Mouse (Mus musculus): Measurements from ENCODE around the gene Twnk. TPM values are rescaled to one million over a fixed set of nuclear protein-coding genes. Genes with fewer than 3 reads are reported as not detected.

The Twnk gene
- total and polyA plus RNA-seq, 3 experiments, result 12.4 to 30.1 (median 18.9) TPM

- TF ChIP-seq MAFK (IDR thresholded peaks at IDR 0.05; ENCODE audit: insufficient replicate concordance, low read length) (no peak), ELF1 (IDR thresholded peaks at IDR 0.05; ENCODE audit: low read depth, low read length) (no peak), RCOR1 (conservative IDR thresholded peaks at IDR 0.05; ENCODE audit: low read depth, low read length) (no peak), KAT2A (IDR thresholded peaks at IDR 0.05; ENCODE audit: insufficient replicate concordance, low read length) (no peak), PAX5 (IDR thresholded peaks at IDR 0.05; ENCODE audit: low read length) (no peak), GABPA (IDR thresholded peaks at IDR 0.05; ENCODE audit: insufficient replicate concordance, low read depth, low read length) (no peak), ZKSCAN1 (IDR thresholded peaks at IDR 0.05; ENCODE audit: borderline replicate concordance, low read depth, low read length) (no peak), E2F4 (IDR thresholded peaks at IDR 0.05; ENCODE audit: insufficient replicate concordance, low read depth, low read length) (no peak), RAD21 (IDR thresholded peaks at IDR 0.05; ENCODE audit: low read depth, low read length) (no peak), NRF1 (IDR thresholded peaks at IDR 0.05; ENCODE audit: low read depth, low read length) (no peak), SMC3 (IDR thresholded peaks at IDR 0.05; ENCODE audit: low read depth, low read length) (no peak), USF2 (conservative IDR thresholded peaks at IDR 0.05; ENCODE audit: low read depth, low read length) (no peak)
- peaks cover 26 to 50% of the 10 kb centered on the region in 2 experiments for H3K4me1 ChIP-seq (ENCODE audit: control insufficient read depth in 1 of 2, insufficient read depth in 2 of 2)
- dilution Hi-C loops (cut with MboI; ENCODE audit: extremely low pct_ligation_motif_present, extremely low pct_unique_long_range_greater_than_20kb, low sequenced_read_pairs), result no loop called here
- H3K79me2 ChIP-seq (replicated peaks; ENCODE audit: control insufficient read depth, extremely low read depth, insufficient read depth, poor library complexity, severe bottlenecking), result peaks cover 19% of the 10 kb centered on the region
- no peaks in the 10 kb centered on the region for H3K27me3 ChIP-seq (replicated peaks)
- DNase-seq (ENCODE audit: extremely low read depth), result no peak
- no peaks in the 10 kb centered on the region for H3K9me3 ChIP-seq (replicated peaks; ENCODE audit: low read length)
- H3K4me3 ChIP-seq (replicated peaks in 1 of 3; ENCODE audit: low read depth in 2 of 3, low read length in 2 of 3, poor library complexity in 1 of 3), result no peak overlapping the region
- H3K27ac ChIP-seq (ENCODE audit: insufficient read depth, low read depth), result no peak overlapping the region
- H3K4me2 ChIP-seq (ENCODE audit: insufficient read depth, low read depth, poor library complexity, severe bottlenecking), result no peak overlapping the region
- H3K9ac ChIP-seq (ENCODE audit: insufficient read depth, low read depth), result no peak overlapping the region
- in situ Hi-C loops (cut with MboI; ENCODE audit: low pct_ligation_motif_present, low pct_unique_long_range_greater_than_20kb, low sequenced_read_pairs), result no loop called here
- peaks cover 28 to 59% of the 10 kb centered on the region in 2 experiments for H3K36me3 ChIP-seq (replicated peaks in 1 of 2; ENCODE audit: control insufficient read depth in 1 of 2, insufficient read depth in 1 of 2, low read length in 1 of 2)
Observed at GRCm38 (mm10) chr19:45010646-45011045, 5.2 kb downstream of the Twnk start.

GRCm38 (mm10) chr19:45012219-45012618 is 6.8 kb downstream of the Twnk start:
- no peak for DNase-seq (ENCODE audit: extremely low read depth)
- Histone ChIP-seq H3K4me3 (replicated peaks in 1 of 3; ENCODE audit: low read depth in 2 of 3, low read length in 2 of 3, poor library complexity in 1 of 3) (no peak overlapping the region), H3K79me2 (replicated peaks; ENCODE audit: control insufficient read depth, extremely low read depth, insufficient read depth, poor library complexity, severe bottlenecking) (peaks cover 12% of the 10 kb centered on the region; the same call in 1 of the 2 replicates), H3K4me2 (ENCODE audit: insufficient read depth, low read depth, poor library complexity, severe bottlenecking) (no peak overlapping the region), H3K9me3 (replicated peaks; ENCODE audit: low read length) (no peaks in the 10 kb centered on the region), H3K36me3 (replicated peaks in 1 of 2; ENCODE audit: control insufficient read depth in 1 of 2, insufficient read depth in 1 of 2, low read length in 1 of 2) (peaks cover 28 to 58% of the 10 kb centered on the region in 2 experiments), H3K27ac (ENCODE audit: insufficient read depth, low read depth) (no peak overlapping the region), H3K4me1 (ENCODE audit: control insufficient read depth in 1 of 2, insufficient read depth in 2 of 2) (peaks cover 25 to 61% of the 10 kb centered on the region in 2 experiments), H3K9ac (ENCODE audit: insufficient read depth, low read depth) (no peak overlapping the region), H3K27me3 (replicated peaks) (peaks cover 5% of the 10 kb centered on the region)
- in situ Hi-C loops (cut with MboI; ENCODE audit: low pct_ligation_motif_present, low pct_unique_long_range_greater_than_20kb, low sequenced_read_pairs) (no loop called here), dilution Hi-C loops (cut with MboI; ENCODE audit: extremely low pct_ligation_motif_present, extremely low pct_unique_long_range_greater_than_20kb, low sequenced_read_pairs) (no loop called here)
- TF ChIP-seq SMC3 (IDR thresholded peaks at IDR 0.05; ENCODE audit: low read depth, low read length) (no peak), ZKSCAN1 (IDR thresholded peaks at IDR 0.05; ENCODE audit: borderline replicate concordance, low read depth, low read length) (no peak), CHD2 (IDR thresholded peaks at IDR 0.05; ENCODE audit: low read length) (no peak), RAD21 (IDR thresholded peaks at IDR 0.05; ENCODE audit: low read depth, low read length) (no peak), E2F4 (IDR thresholded peaks at IDR 0.05; ENCODE audit: insufficient replicate concordance, low read depth, low read length) (no peak), POLR2AphosphoS2 (IDR thresholded peaks at IDR 0.05; ENCODE audit: low read depth, low read length) (no peak), KAT2A (IDR thresholded peaks at IDR 0.05; ENCODE audit: insufficient replicate concordance, low read length) (no peak), TBP (conservative IDR thresholded peaks at IDR 0.05; ENCODE audit: low read depth, low read length) (no peak), NRF1 (IDR thresholded peaks at IDR 0.05; ENCODE audit: low read depth, low read length) (no peak), POLR2A (IDR thresholded peaks at IDR 0.05; ENCODE audit: low read depth, low read length) (no peak), MEF2A (IDR thresholded peaks at IDR 0.05; ENCODE audit: borderline replicate concordance, low read depth, low read length) (no peak), HCFC1 (IDR thresholded peaks at IDR 0.05; ENCODE audit: low read depth, low read length) (no peak)
